Mouse (Mus musculus): Measurements from ENCODE around the gene Ushbp1.

The Ushbp1 gene

GRCm38 (mm10) chr8:71392391-71392790, 3.2 kb downstream of the Ushbp1 start:
- no peak for DNase-seq

GRCm38 (mm10) chr8:71391696-71392095, 3.9 kb downstream of the Ushbp1 start:
- no peak for DNase-seq

GRCm38 (mm10) chr8:71388267-71388666, 7.3 kb downstream of the Ushbp1 start:
- DNase-seq: no peak

GRCm38 (mm10) chr8:71385212-71385835, 10.3 kb downstream of the Ushbp1 start:
- no peak for DNase-seq

GRCm38 (mm10) chr8:71383860-71384259, 11.7 kb downstream of the Ushbp1 start:
- no peak for DNase-seq

GRCm38 (mm10) chr8:71383396-71383795, 12.2 kb downstream of the Ushbp1 start:
- DNase-seq: no peak

- peak; percentile 74 to 88 for DNase-seq
Measured at GRCm38 (mm10) chr8:71381971-71382961, 13.3 kb downstream of the Ushbp1 start.

- DNase-seq: peak in 1 of 2 experiments; percentile 53
Measured at GRCm38 (mm10) chr8:71381421-71381970, 14.1 kb downstream of the Ushbp1 start, which contains the start of gene Nr2f6. Gene Nr2f6, minus strand, starts transcription at chr8:71381960.

- peak in 1 of 2 experiments; percentile 55 for DNase-seq
Measured at GRCm38 (mm10) chr8:71380178-71381171, 15.1 kb downstream of the Ushbp1 start.

- DNase-seq: no peak
Measured at GRCm38 (mm10) chr8:71379512-71380075, 16.0 kb downstream of the Ushbp1 start.

- DNase-seq: no peak
Measured at GRCm38 (mm10) chr8:71379008-71379407, 16.6 kb downstream of the Ushbp1 start.

- peak in 1 of 2 experiments; percentile 47 for DNase-seq
Measured at GRCm38 (mm10) chr8:71376423-71377030, 19.1 kb downstream of the Ushbp1 start.

- DNase-seq: peak; percentile 81 to 88
Measured at GRCm38 (mm10) chr8:71375581-71376422, 19.8 kb downstream of the Ushbp1 start.

- no peak for DNase-seq
Measured at GRCm38 (mm10) chr8:71374616-71375206, 20.9 kb downstream of the Ushbp1 start.

GRCm38 (mm10) chr8:71373000-71373399, 22.6 kb downstream of the Ushbp1 start:
- peak in 1 of 2 experiments; percentile 23 for DNase-seq

GRCm38 (mm10) chr8:71372427-71372826, 23.2 kb downstream of the Ushbp1 start:
- peak in 1 of 2 experiments; percentile 34 for DNase-seq

- peak; percentile 95 to 96 for DNase-seq
Measured at GRCm38 (mm10) chr8:71371236-71371848, 24.3 kb downstream of the Ushbp1 start, which contains the start of gene Ocel1. Gene Ocel1, plus strand, starts transcription at chr8:71371298.

GRCm38 (mm10) chr8:71370711-71371235, 24.8 kb downstream of the Ushbp1 start:
- peak in 1 of 2 experiments; percentile 38 for DNase-seq
